Mouse (Mus musculus): ENCODE data around the gene Arhgap29.

The Arhgap29 gene

DNA sequence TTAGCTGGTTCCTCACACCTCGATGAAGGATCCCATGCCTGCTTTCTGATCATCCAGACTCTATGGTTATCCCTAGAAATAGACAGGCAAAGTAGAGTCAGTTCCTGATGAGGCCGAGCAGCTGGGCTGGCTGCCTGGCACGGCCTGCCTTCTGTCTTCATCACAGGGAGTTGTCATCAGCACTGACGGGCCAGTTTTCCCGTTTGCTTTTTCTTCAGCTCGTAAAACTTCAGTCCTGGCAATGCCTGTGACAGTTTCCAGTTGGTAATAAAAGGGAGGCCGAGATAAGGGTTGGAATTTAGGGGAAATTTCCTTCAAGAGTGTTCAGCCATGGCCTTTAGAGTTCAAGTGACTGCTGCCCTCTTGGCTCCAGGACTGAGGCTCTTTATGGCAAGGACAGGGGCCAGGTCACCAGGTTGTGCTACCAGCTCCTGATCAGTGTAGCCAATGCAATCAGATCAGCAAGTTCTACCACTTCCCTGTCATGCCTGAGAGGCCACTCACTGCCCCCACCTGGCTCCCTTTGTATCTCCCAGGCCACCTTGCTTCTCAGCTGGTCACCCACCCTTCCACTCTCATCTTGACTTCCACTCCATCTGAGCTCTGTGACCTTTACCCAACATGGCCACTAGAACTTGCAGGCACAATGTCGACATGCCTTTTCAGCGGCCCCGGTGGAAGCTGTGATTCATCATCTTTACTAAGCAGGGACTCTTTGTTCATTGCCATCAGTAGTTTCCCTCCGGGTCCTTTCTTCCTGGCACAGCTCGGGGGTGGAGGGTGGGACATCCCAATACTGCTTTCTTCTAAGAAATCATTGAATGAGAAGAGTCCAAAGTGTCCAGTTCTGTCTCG is 112.4 kb downstream of the Arhgap29 start:
- DNase-seq (ENCODE audit: low read depth, low spot score) = no peak
